Mouse (Mus musculus): ENCODE measurements around the gene Herc4. TPM values are rescaled to one million over a fixed set of nuclear protein-coding genes. Genes with fewer than 3 reads are reported as not detected.
"Not testable (repeated sequence)": the region's sequence is repeated elsewhere in the genome, so short reads cannot be mapped to it uniquely, and the experiment has no call there.

Gene Herc4
- polyA plus RNA-seq, 1 experiment = 57.2 TPM

- Histone ChIP-seq H3K4me3 (ENCODE audit: insufficient read depth, low read length) (peak overlapping the region; percentile 48), H3K4me1 (ENCODE audit: control insufficient read depth, insufficient read depth, low read length) (no peaks in the 10 kb centered on the region; the same call in 1 of the 2 replicates), H3K27ac (ENCODE audit: insufficient read depth, low read length) (no peak overlapping the region)
- TF ChIP-seq POLR2A (IDR thresholded peaks at IDR 0.05; ENCODE audit: low read depth, low read length) (peak; percentile 95), CTCF (IDR thresholded peaks at IDR 0.05; ENCODE audit: borderline replicate concordance, insufficient read depth, low read length) (no peak)
These were observed 95.5 kb downstream of the Herc4 start for GRCm38 (mm10) chr10:63338914-63339643.

GRCm38 (mm10) chr10:63341351-63341750, 97.7 kb downstream of the Herc4 start:
- Histone ChIP-seq H3K4me1 (ENCODE audit: control insufficient read depth, insufficient read depth, low read length) (no peaks in the 10 kb centered on the region; the same call in 1 of the 2 replicates), H3K27ac (ENCODE audit: insufficient read depth, low read length) (no peak overlapping the region), H3K4me3 (ENCODE audit: insufficient read depth, low read length) (no peak overlapping the region)
- no peak for TF ChIP-seq CTCF (IDR thresholded peaks at IDR 0.05; ENCODE audit: borderline replicate concordance, insufficient read depth, low read length)
- no peak for TF ChIP-seq POLR2A (IDR thresholded peaks at IDR 0.05; ENCODE audit: low read depth, low read length)

GRCm38 (mm10) chr10:63344751-63345150, 101.1 kb downstream of the Herc4 start:
- Histone ChIP-seq H3K4me1 (ENCODE audit: control insufficient read depth, insufficient read depth, low read length) (no peaks in the 10 kb centered on the region), H3K27ac (ENCODE audit: insufficient read depth, low read length) (no peak overlapping the region), H3K4me3 (ENCODE audit: insufficient read depth, low read length) (no peak overlapping the region)
- TF ChIP-seq POLR2A (IDR thresholded peaks at IDR 0.05; ENCODE audit: low read depth, low read length) (no peak), CTCF (IDR thresholded peaks at IDR 0.05; ENCODE audit: borderline replicate concordance, insufficient read depth, low read length) (no peak)

- H3K27ac ChIP-seq (ENCODE audit: insufficient read depth, low read length) = no peak overlapping the region
- H3K4me1 ChIP-seq (ENCODE audit: control insufficient read depth, insufficient read depth, low read length) = no peaks in the 10 kb centered on the region
- TF ChIP-seq POLR2A (IDR thresholded peaks at IDR 0.05; ENCODE audit: low read depth, low read length) (no peak), CTCF (IDR thresholded peaks at IDR 0.05; ENCODE audit: borderline replicate concordance, insufficient read depth, low read length) (no peak)
- no peak overlapping the region for H3K4me3 ChIP-seq (ENCODE audit: insufficient read depth, low read length)
These were observed 104.7 kb downstream of the Herc4 start for GRCm38 (mm10) chr10:63348291-63348690.

GRCm38 (mm10) chr10:63350666-63351065, 107.1 kb downstream of the Herc4 start:
- no peaks in the 10 kb centered on the region for H3K4me1 ChIP-seq (ENCODE audit: control insufficient read depth, insufficient read depth, low read length)
- no peak for TF ChIP-seq CTCF (IDR thresholded peaks at IDR 0.05; ENCODE audit: borderline replicate concordance, insufficient read depth, low read length)
- H3K27ac ChIP-seq (ENCODE audit: insufficient read depth, low read length) = no peak overlapping the region
- no peak overlapping the region for H3K4me3 ChIP-seq (ENCODE audit: insufficient read depth, low read length)

- H3K4me3 ChIP-seq (ENCODE audit: insufficient read depth, low read length); H3K4me1 ChIP-seq (ENCODE audit: control insufficient read depth, insufficient read depth, low read length); H3K27ac ChIP-seq (ENCODE audit: insufficient read depth, low read length): not testable (repeated sequence)
These were observed 107.5 kb downstream of the Herc4 start for GRCm38 (mm10) chr10:63351099-63351498.

- TF ChIP-seq POLR2A (IDR thresholded peaks at IDR 0.05; ENCODE audit: low read depth, low read length) = no peak
- TF ChIP-seq CTCF (IDR thresholded peaks at IDR 0.05; ENCODE audit: borderline replicate concordance, insufficient read depth, low read length) = no peak
- Histone ChIP-seq H3K27ac (ENCODE audit: insufficient read depth, low read length) (no peak overlapping the region), H3K4me1 (ENCODE audit: control insufficient read depth, insufficient read depth, low read length) (no peaks in the 10 kb centered on the region), H3K4me3 (ENCODE audit: insufficient read depth, low read length) (no peak overlapping the region)
These were observed 108.5 kb downstream of the Herc4 start for GRCm38 (mm10) chr10:63352111-63352510.

GRCm38 (mm10) chr10:63360502-63360901, 116.9 kb downstream of the Herc4 start:
- TF ChIP-seq CTCF (IDR thresholded peaks at IDR 0.05; ENCODE audit: borderline replicate concordance, insufficient read depth, low read length) = no peak
- no peak for TF ChIP-seq POLR2A (IDR thresholded peaks at IDR 0.05; ENCODE audit: low read depth, low read length)
- Histone ChIP-seq H3K4me1 (ENCODE audit: control insufficient read depth, insufficient read depth, low read length) (no peaks in the 10 kb centered on the region), H3K4me3 (ENCODE audit: insufficient read depth, low read length) (no peak overlapping the region), H3K27ac (ENCODE audit: insufficient read depth, low read length) (no peak overlapping the region)

GRCm38 (mm10) chr10:63365918-63366455, 122.4 kb downstream of the Herc4 start:
- Histone ChIP-seq H3K4me3 (ENCODE audit: insufficient read depth, low read length) (no peak overlapping the region), H3K27ac (ENCODE audit: insufficient read depth, low read length) (no peak overlapping the region), H3K4me1 (ENCODE audit: control insufficient read depth, insufficient read depth, low read length) (no peaks in the 10 kb centered on the region)
- TF ChIP-seq CTCF (IDR thresholded peaks at IDR 0.05; ENCODE audit: borderline replicate concordance, insufficient read depth, low read length) (no peak), POLR2A (IDR thresholded peaks at IDR 0.05; ENCODE audit: low read depth, low read length) (no peak)

- no peak overlapping the region for H3K27ac ChIP-seq (ENCODE audit: insufficient read depth, low read length)
- no peak for TF ChIP-seq CTCF (IDR thresholded peaks at IDR 0.05; ENCODE audit: borderline replicate concordance, insufficient read depth, low read length)
- TF ChIP-seq POLR2A (IDR thresholded peaks at IDR 0.05; ENCODE audit: low read depth, low read length) = no peak
- no peaks in the 10 kb centered on the region for H3K4me1 ChIP-seq (ENCODE audit: control insufficient read depth, insufficient read depth, low read length)
- no peak overlapping the region for H3K4me3 ChIP-seq (ENCODE audit: insufficient read depth, low read length)
These were observed 123.8 kb downstream of the Herc4 start for GRCm38 (mm10) chr10:63367386-63367785.

Other genes with a start within 250 kb of the Herc4 start
- 47.6 and 68.4 TPM in 2 replicates for gene Hnrnph3, start 219.6 kb upstream of the Herc4 start, polyA plus RNA-seq (2011; ENCODE audit: insufficient read length, low read depth, missing spikeins)
- 2.3 TPM in 1 of 2 replicates, not detected in the other for gene Pbld2, start 219.5 kb upstream of the Herc4 start, polyA plus RNA-seq (2011; ENCODE audit: insufficient read length, low read depth, missing spikeins)
- gene Pbld1, start 183.6 kb upstream of the Herc4 start, polyA plus RNA-seq (2011; ENCODE audit: insufficient read length, low read depth, missing spikeins) = 0.42 TPM in 1 of 2 replicates, not detected in the other
- gene Atoh7, start 144.2 kb upstream of the Herc4 start, polyA plus RNA-seq (2011; ENCODE audit: insufficient read length, low read depth, missing spikeins) = not detected in 2 replicates
- not detected in 2 replicates for gene Mypn, start 39.9 kb upstream of the Herc4 start, polyA plus RNA-seq (2011; ENCODE audit: insufficient read length, low read depth, missing spikeins)
- gene Sirt1, start 137.9 kb downstream of the Herc4 start, polyA plus RNA-seq (2011; ENCODE audit: insufficient read length, low read depth, missing spikeins) = 12.6 and 14.4 TPM in 2 replicates
- gene Dnajc12, start 138.6 kb downstream of the Herc4 start, polyA plus RNA-seq (2011; ENCODE audit: insufficient read length, low read depth, missing spikeins) = 3.5 and 4.6 TPM in 2 replicates
- gene Gm7075, start 178.0 kb downstream of the Herc4 start, polyA plus RNA-seq (2011; ENCODE audit: insufficient read length, low read depth, missing spikeins) = not detected in 2 replicates
- gene Ctnna3, start 186.3 kb downstream of the Herc4 start, polyA plus RNA-seq (2011; ENCODE audit: insufficient read length, low read depth, missing spikeins) = 0.14 TPM in 1 of 2 replicates, not detected in the other

All from embryonic fibroblast, embryonic 13.5 days (primary cell).